Mouse (Mus musculus) MEL (cell line): ENCODE measurements around the gene Fabp2. TPM values are rescaled to one million over a fixed set of nuclear protein-coding genes. Genes with fewer than 3 reads are reported as not detected.
A peak's percentile ranks its signal among the peaks of the same experiment; 100 is the strongest.

Experiments
- DNase-seq: peaks from one replicate; pipeline ENCODE4 v3.0.0; 2011; ENCODE audit warnings: low read depth, low spot score
- H3K27ac ChIP-seq: 2 replicates; pipeline ENCODE4 v1.5.1; 2012; ENCODE audit warnings: low read depth, mild to moderate bottlenecking, control low read depth, low read length, moderate library complexity; ENCODE audit not compliant: control insufficient read depth
- H3K27me3 ChIP-seq, 2 experiments: fragments of 150-350 bp in 1 of 2; sonication (generic) in 1 of 2; 2 replicates each; pipeline ENCODE4 v1.6.1; 2012; ENCODE audit warnings: low read length in 2 of 2, mild to moderate bottlenecking in 2 of 2, improper control_type of control experiment in 1 of 2, moderate library complexity in 1 of 2; ENCODE audit not compliant: insufficient read depth in 2 of 2, control insufficient read depth in 1 of 2
- H3K36me3 ChIP-seq, 2 experiments: 2 replicates each; pipeline ENCODE4 v1.6.1; 2012 to 2014; ENCODE audit warnings: low read length in 2 of 2, improper control_type of control experiment in 1 of 2, inconsistent platforms in 1 of 2, mild to moderate bottlenecking in 1 of 2; ENCODE audit not compliant: insufficient read depth in 2 of 2, control insufficient read depth in 1 of 2
- H3K4me1 ChIP-seq, 2 experiments: fragments of 150-350 bp in 1 of 2; sonication (generic) in 1 of 2; 2 replicates each; pipeline ENCODE4 v1.6.1; 2012; ENCODE audit warnings: low read length in 2 of 2, improper control_type of control experiment in 1 of 2, mild to moderate bottlenecking in 1 of 2; ENCODE audit not compliant: insufficient read depth in 2 of 2, control insufficient read depth in 1 of 2
- H3K4me3 ChIP-seq, 2 experiments: fragments of 150-350 bp in 1 of 2; sonication (generic) in 1 of 2; 2 replicates each; pipeline ENCODE4 v1.5.1; 2012; ENCODE audit warnings: low read depth in 2 of 2, low read length in 2 of 2, mild to moderate bottlenecking in 2 of 2, moderate library complexity in 2 of 2, control low read depth in 1 of 2, improper control_type of control experiment in 1 of 2; ENCODE audit not compliant: control insufficient read depth in 1 of 2, insufficient read depth in 1 of 2
- H3K79me2 ChIP-seq: 2 replicates; pipeline ENCODE4 v1.6.1; 2012; ENCODE audit warnings: mild to moderate bottlenecking, low read length, moderate library complexity; ENCODE audit not compliant: control insufficient read depth, poor library complexity, insufficient read depth
- H3K9ac ChIP-seq: 2 replicates; pipeline ENCODE4 v1.6.1; 2012; ENCODE audit warnings: low read depth, mild to moderate bottlenecking, control low read depth, low read length, moderate library complexity; ENCODE audit not compliant: control insufficient read depth, poor library complexity, severe bottlenecking
- H3K9me3 ChIP-seq: fragments of 150-350 bp; sonication (generic); replicated peaks from 2 replicates; pipeline ENCODE4 v1.6.1; 2012; ENCODE audit warnings: mild to moderate bottlenecking, low read length, improper control_type of control experiment, moderate library complexity; ENCODE audit not compliant: insufficient read depth
- BHLHE40 ChIP-seq: IDR thresholded peaks from 2 replicates; pipeline ENCODE4 v1.6.1; 2012; ENCODE audit warnings: low read depth, mild to moderate bottlenecking, inconsistent platforms, low read length, improper control_type of control experiment, borderline replicate concordance
- CHD2 ChIP-seq: IDR thresholded peaks from 2 replicates; pipeline ENCODE4 v1.6.1; 2011; ENCODE audit warnings: low read length, improper control_type of control experiment
- CTCF ChIP-seq, 3 experiments: IDR thresholded peaks in 2 of 3; conservative IDR thresholded peaks in 1 of 3; 2 replicates each; pipeline ENCODE4 v1.5.1; 2011 to 2012; ENCODE audit warnings: low read length in 3 of 3, low read depth in 2 of 3, mild to moderate bottlenecking in 2 of 3, improper control_type of control experiment in 1 of 3, inconsistent platforms in 1 of 3, mixed read lengths in 1 of 3, moderate library complexity in 1 of 3; ENCODE audit not compliant: control insufficient read depth in 1 of 3, insufficient read depth in 1 of 3, poor library complexity in 1 of 3, severe bottlenecking in 1 of 3
- ELF1 ChIP-seq: IDR thresholded peaks from 2 replicates; pipeline ENCODE4 v1.6.1; 2014; ENCODE audit warnings: low read depth, mild to moderate bottlenecking, inconsistent platforms, low read length, improper control_type of control experiment, moderate library complexity
- EP300 ChIP-seq, 2 experiments: IDR thresholded peaks; 2 replicates each; pipeline ENCODE4 v1.6.1; 2011; ENCODE audit warnings: improper control_type of control experiment in 2 of 2, low read length in 2 of 2, low read depth in 1 of 2, mild to moderate bottlenecking in 1 of 2
- ETS1 ChIP-seq: IDR thresholded peaks from 2 replicates; pipeline ENCODE4 v1.6.1; 2012; ENCODE audit warnings: low read depth, mild to moderate bottlenecking, inconsistent platforms, low read length, improper control_type of control experiment, moderate library complexity
- GABPA ChIP-seq: IDR thresholded peaks from 2 replicates; pipeline ENCODE4 v1.6.1; 2012; ENCODE audit warnings: low read depth, mild to moderate bottlenecking, inconsistent platforms, low read length, improper control_type of control experiment, moderate library complexity
- GATA1 ChIP-seq: IDR thresholded peaks from 2 replicates; pipeline ENCODE4 v1.6.1; 2011; ENCODE audit warnings: low read depth, low read length, improper control_type of control experiment
- JUND ChIP-seq: IDR thresholded peaks from 2 replicates; pipeline ENCODE4 v1.6.1; 2011; ENCODE audit warnings: low read depth, mild to moderate bottlenecking, improper control_type of control experiment, low read length
- KAT2A ChIP-seq: conservative IDR thresholded peaks from 2 replicates; pipeline ENCODE4 v1.6.1; 2012; ENCODE audit warnings: low read depth, low read length, improper control_type of control experiment, inconsistent platforms
- MAZ ChIP-seq: IDR thresholded peaks from 2 replicates; pipeline ENCODE4 v1.6.1; 2012; ENCODE audit warnings: low read depth, mild to moderate bottlenecking, inconsistent platforms, low read length, improper control_type of control experiment
- MXI1 ChIP-seq: IDR thresholded peaks from 2 replicates; pipeline ENCODE4 v1.6.1; 2011; ENCODE audit warnings: mild to moderate bottlenecking, low read depth, low read length, improper control_type of control experiment
- MYB ChIP-seq: IDR thresholded peaks from 2 replicates; pipeline ENCODE4 v1.6.1; 2011; ENCODE audit warnings: mild to moderate bottlenecking, low read depth, low read length, improper control_type of control experiment
- POLR2AphosphoS2 ChIP-seq: IDR thresholded peaks from 2 replicates; pipeline ENCODE4 v1.6.1; 2011; ENCODE audit warnings: low read length, improper control_type of control experiment
- POLR2AphosphoS5 ChIP-seq: IDR thresholded peaks from 2 replicates; pipeline ENCODE4 v1.6.1; 2012; ENCODE audit warnings: low read depth, borderline replicate concordance, mild to moderate bottlenecking, inconsistent platforms, low read length, moderate library complexity, mixed read lengths
- RAD21 ChIP-seq: IDR thresholded peaks from 2 replicates; pipeline ENCODE4 v1.6.1; 2011; ENCODE audit warnings: mild to moderate bottlenecking, low read depth, low read length, improper control_type of control experiment
- RCOR1 ChIP-seq: IDR thresholded peaks from 2 replicates; pipeline ENCODE4 v1.6.1; 2012; ENCODE audit warnings: low read depth, mild to moderate bottlenecking, inconsistent platforms, low read length, improper control_type of control experiment
- SIN3A ChIP-seq: IDR thresholded peaks from 2 replicates; pipeline ENCODE4 v1.6.1; 2012; ENCODE audit warnings: low read length, improper control_type of control experiment, inconsistent platforms
- SMC3 ChIP-seq: IDR thresholded peaks from 2 replicates; pipeline ENCODE4 v1.6.1; 2011; ENCODE audit warnings: low read depth, low read length, improper control_type of control experiment
- TAL1 ChIP-seq: IDR thresholded peaks from 2 replicates; pipeline ENCODE4 v1.6.1; 2012; ENCODE audit warnings: mild to moderate bottlenecking, inconsistent platforms, low read length, moderate library complexity, mixed read lengths
- TBP ChIP-seq: IDR thresholded peaks from 2 replicates; pipeline ENCODE4 v1.8.0; 2011; ENCODE audit warnings: low read depth, low read length, improper control_type of control experiment
- TCF12 ChIP-seq: IDR thresholded peaks from 2 replicates; pipeline ENCODE4 v1.6.1; 2014; ENCODE audit warnings: low read depth, mild to moderate bottlenecking, inconsistent platforms, low read length, improper control_type of control experiment, moderate library complexity
- USF1 ChIP-seq: IDR thresholded peaks from 2 replicates; pipeline ENCODE4 v1.6.1; 2014; ENCODE audit warnings: low read depth, mild to moderate bottlenecking, inconsistent platforms, low read length, improper control_type of control experiment, moderate library complexity
- ZC3H11A ChIP-seq: IDR thresholded peaks from 2 replicates; pipeline ENCODE4 v1.6.1; 2012; ENCODE audit warnings: low read depth, mild to moderate bottlenecking, inconsistent platforms, low read length, improper control_type of control experiment
- ZKSCAN1 ChIP-seq: IDR thresholded peaks from 2 replicates; pipeline ENCODE4 v1.6.1; 2012; ENCODE audit warnings: low read depth, mild to moderate bottlenecking, inconsistent platforms, low read length, improper control_type of control experiment, moderate library complexity
- ZNF384 ChIP-seq: IDR thresholded peaks from 2 replicates; pipeline ENCODE4 v1.6.1; 2012; ENCODE audit warnings: low read depth, mild to moderate bottlenecking, inconsistent platforms, low read length, improper control_type of control experiment
- polyA plus RNA-seq, 2 experiments: library from polyadenylated mRNA; stranded (reverse) in 1 of 2; unstranded in 1 of 2; fragments of >175 nt in 1 of 2; fragments of >200 nt in 1 of 2; gene quantifications; 2 replicates each; pipeline versions ENCODE4 v1.2.1 to v1.2.4; 2012; ENCODE audit warnings: low replicate concordance in 2 of 2, low read depth in 1 of 2; ENCODE audit not compliant: insufficient read length in 2 of 2, insufficient read depth in 1 of 2, missing spikeins in 1 of 2
- total RNA-seq: library from RNA; depleted of rRNA; stranded (reverse); fragments of 300-350 nt; gene quantifications from 2 replicates; pipeline ENCODE4 v1.2.3, GENCODE M21; 2012

Gene Fabp2
- total and polyA plus RNA-seq, 3 experiments: not detected

GRCm38 (mm10) chr3:122920572-122921435, 25.9 kb downstream of the Fabp2 start:
- peak; percentile 82 for DNase-seq
- H3K27ac ChIP-seq: peak overlapping the region; percentile 73
- H3K4me3 ChIP-seq: 0 out of 4 replicates have a peak overlapping the region, but pooled peaks of 1 of the 2 experiments have one; percentile 16
- H3K79me2 ChIP-seq: peaks cover 7% of the 10 kb centered on the region
- no peaks in the 10 kb centered on the region for H3K9me3 ChIP-seq
- H3K9ac ChIP-seq: no peak overlapping the region
- TF ChIP-seq POLR2AphosphoS5 (no peak), KAT2A (no peak), SIN3A (peak; percentile 35; the same call in 1 of the 2 replicates), TCF12 (peak; percentile 35; the same call in 1 of the 2 replicates), JUND (no peak), RCOR1 (0 out of 2 replicates have a peak, but pooled peaks have one; percentile 13), CTCF (IDR thresholded peaks at IDR 0.05 in 2 of 3, conservative IDR thresholded peaks at IDR 0.05 in 1 of 3; ENCODE audit: control insufficient read depth in 1 of 3, insufficient read depth in 1 of 3, low read depth in 2 of 3, low read length in 3 of 3, poor library complexity in 1 of 3, severe bottlenecking in 1 of 3) (no peak), GATA1 (peak; percentile 57; the same call in 1 of the 2 replicates), TBP (0 out of 2 replicates have a peak, but pooled peaks have one; percentile 22), CHD2 (no peak), USF1 (no peak), SMC3 (no peak), GABPA (no peak), ZNF384 (no peak), POLR2AphosphoS2 (no peak), BHLHE40 (no peak), MAZ (peak; percentile 90; the same call in 1 of the 2 replicates), ETS1 (peak; percentile 66; the same call in 1 of the 2 replicates), TAL1 (no peak), MXI1 (no peak), ZKSCAN1 (no peak), ZC3H11A (no peak), RAD21 (no peak), ELF1 (no peak), MYB (no peak), EP300 (IDR thresholded peaks at IDR 0.05; ENCODE audit: low read depth in 1 of 2, low read length in 2 of 2) (peak in 1 of 2 experiments; percentile 48; a peak in 1 of 4 replicates)
- H3K4me1 ChIP-seq: peaks cover 18 to 33% of the 10 kb centered on the region in 2 experiments
- no peaks in the 10 kb centered on the region for H3K27me3 ChIP-seq
- peaks cover 0 to 36% of the 10 kb centered on the region in 2 experiments; a peak in 2 of 4 replicates for H3K36me3 ChIP-seq
